Mouse (Mus musculus): Measurements from ENCODE around the gene Ube2e1. TPM values are rescaled to one million over a fixed set of nuclear protein-coding genes. Genes with fewer than 3 reads are reported as not detected.
A peak's percentile ranks its signal among the peaks of the same experiment; 100 is the strongest.
"Not testable (repeated sequence)": the region's sequence is repeated elsewhere in the genome, so short reads cannot be mapped to it uniquely, and the experiment has no call there.

Ube2e1 gene
- polyA plus RNA-seq, 1 experiment from 2014 or later: 205 TPM

DNA sequence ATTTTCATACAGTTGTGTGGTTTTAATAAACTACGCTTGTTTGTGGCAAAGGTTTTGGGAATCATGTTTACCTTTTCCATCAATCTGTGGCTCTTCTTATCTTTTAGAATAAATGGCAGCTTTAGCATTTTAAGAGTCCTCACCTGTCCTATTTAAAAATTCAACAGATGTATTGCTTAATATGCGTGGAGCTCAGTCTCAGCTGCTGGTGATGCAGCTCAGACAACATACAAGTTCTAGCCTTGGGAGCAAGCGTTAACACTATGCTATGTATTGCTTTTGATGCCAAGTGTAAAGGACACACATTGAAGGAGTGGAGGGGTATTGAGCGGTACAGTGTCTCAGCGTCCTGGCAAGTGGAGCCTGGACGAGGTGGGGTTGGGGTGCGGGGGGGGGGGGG lies 60.0 kb downstream of the Ube2e1 start:
- Histone ChIP-seq H3K9ac (peak overlapping the region; percentile 81), H3K27me3 (replicated peaks) (no peaks in the 10 kb centered on the region), H3K9me3 (no peaks in the 10 kb centered on the region), H3K4me3 (peak overlapping the region; percentile 65), H3K36me3 (replicated peaks) (peaks cover 19% of the 10 kb centered on the region), H3K4me2 (peak overlapping the region; percentile 77), H3K27ac (peak overlapping the region; percentile 88; the same call in 1 of the 2 replicates), H3K4me1 (peaks cover 25% of the 10 kb centered on the region)
- WGBS: 7% methylated on average over 7 of the region's 7 CpGs
- peak; percentile 15; the same call in 1 of the 2 replicates for ATAC-seq (replicated peaks)

DNA sequence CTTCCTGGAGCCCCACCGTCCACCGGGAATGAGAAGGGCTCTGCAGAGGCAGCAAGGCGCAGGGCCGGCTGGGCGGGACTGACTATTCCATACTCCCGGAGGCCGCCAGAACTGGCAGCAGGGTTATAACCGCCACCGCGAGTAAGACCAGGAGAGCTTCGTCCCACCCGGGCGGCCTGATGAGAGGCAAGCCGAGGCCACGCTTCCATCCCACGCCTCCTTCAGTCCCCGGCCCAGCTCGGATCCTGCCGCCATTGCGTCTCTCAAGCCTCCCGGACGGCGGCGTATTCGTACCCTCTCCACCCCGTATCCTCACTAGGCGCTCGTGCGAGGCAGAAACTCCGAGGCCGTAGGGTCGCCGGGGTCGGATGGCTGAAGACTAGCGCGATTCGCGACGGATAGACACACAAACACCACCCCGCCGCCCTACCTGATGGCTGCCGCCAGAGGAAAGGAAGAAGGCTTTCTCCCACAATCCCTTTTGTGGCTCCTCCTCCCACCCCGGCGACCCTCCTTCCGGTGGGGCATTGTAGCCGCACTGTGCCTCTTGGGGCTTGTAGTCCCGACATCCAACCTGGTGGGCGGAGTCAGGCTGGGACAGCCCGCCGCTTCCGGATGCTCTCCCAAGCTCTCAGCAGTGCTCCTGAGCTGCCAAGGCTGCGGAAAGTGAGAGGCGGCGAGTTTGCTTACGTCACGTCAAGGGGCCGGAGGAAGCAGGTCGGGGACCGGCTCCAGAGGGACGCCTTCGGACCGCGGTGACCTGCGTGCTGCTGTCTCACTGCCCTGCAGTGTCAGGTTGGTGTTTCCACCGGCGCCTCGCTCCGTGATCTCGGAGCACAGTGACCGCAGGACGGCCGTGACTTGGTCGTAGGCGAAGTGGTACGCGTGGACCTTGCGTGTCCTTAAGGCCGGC lies 60.9 kb downstream of the Ube2e1 start, which contains the start of the genes Nkiras1 and Rpl15:
Gene Nkiras1 (plus strand): TSS at position 608 of the 913 bp plus-strand sequence.
Gene Rpl15 (minus strand): TSS at position 863 of the 913 bp plus-strand sequence.
- H3K36me3 ChIP-seq (replicated peaks): peaks cover 17% of the 10 kb centered on the region
- H3K4me2 ChIP-seq: peak within 1 kb of the TSS; percentile 77
- no peaks in the 10 kb centered on the region for H3K27me3 ChIP-seq (replicated peaks)
- H3K4me3 ChIP-seq: peak within 1 kb of the TSS; percentile 65
- H3K27ac ChIP-seq: peak within 1 kb of the TSS; percentile 88
- under 1% methylated on average over 78 of the region's 78 CpGs for WGBS
- H3K4me1 ChIP-seq: peaks cover 25% of the 10 kb centered on the region
- peak within 1 kb of the TSS; percentile 81 for H3K9ac ChIP-seq
- peak; percentile 99 for ATAC-seq (replicated peaks)
- no peaks in the 10 kb centered on the region for H3K9me3 ChIP-seq

DNA sequence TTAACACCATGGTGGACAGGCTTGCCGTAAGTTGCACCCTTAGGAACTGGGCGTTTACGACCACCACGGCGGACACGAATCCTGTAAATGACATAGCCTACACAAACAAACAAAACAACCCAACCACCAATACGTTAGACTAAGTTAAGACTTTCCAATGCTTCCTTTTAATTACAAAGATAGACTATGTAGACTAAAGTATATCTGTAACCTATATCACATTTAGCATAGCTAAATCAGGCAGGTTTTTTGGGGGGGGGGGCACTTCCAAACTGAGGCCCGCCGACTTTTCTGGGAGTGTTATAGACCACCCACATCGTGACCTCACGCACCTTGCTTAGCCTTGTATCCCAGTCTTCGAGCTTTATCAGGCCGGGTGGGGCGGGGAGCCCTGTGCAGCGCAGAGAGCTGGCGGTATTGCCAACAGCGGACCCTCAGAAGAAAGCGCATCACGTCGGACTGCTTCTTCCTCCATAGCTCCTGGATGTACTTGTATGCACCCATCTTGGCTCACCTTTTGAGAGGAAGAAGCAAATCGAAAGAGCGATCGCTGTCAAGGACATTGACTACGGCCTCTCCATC lies 61.6 kb downstream of the Ube2e1 start:
- ATAC-seq (replicated peaks): peak; percentile 10
- H3K9me3 ChIP-seq; H3K27me3 ChIP-seq (replicated peaks): not testable (repeated sequence)
- H3K4me3 ChIP-seq: peak overlapping the region; percentile 65
- peak overlapping the region; percentile 84 for H3K27ac ChIP-seq
- under 1% methylated on average over 24 of the region's 24 CpGs for WGBS
- peaks cover 17% of the 10 kb centered on the region for H3K36me3 ChIP-seq (replicated peaks)
- peaks cover 25% of the 10 kb centered on the region for H3K4me1 ChIP-seq
- peak overlapping the region; percentile 81 for H3K9ac ChIP-seq
- H3K4me2 ChIP-seq: peak overlapping the region; percentile 77

DNA sequence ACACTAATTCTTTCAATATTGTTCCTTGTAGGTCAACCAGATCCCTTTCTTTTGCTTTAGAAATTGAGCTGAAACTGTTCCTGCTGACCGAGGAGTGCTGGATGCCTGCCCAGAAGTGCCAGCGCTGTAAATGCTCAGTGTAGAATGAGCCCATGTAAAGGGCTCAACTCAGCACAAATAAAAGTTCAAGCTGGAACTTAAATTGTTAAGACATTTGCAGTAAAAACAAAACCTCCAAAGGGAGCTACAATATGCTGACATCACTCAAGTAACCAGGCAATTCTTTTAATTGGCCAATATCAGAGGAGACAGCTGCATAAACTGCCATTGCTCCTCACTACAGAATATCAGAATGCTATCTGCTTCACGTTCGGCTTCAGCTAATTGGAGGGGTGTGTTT lies 68.2 kb downstream of the Ube2e1 start:
- H3K27me3 ChIP-seq (replicated peaks): no peaks in the 10 kb centered on the region
- no peak overlapping the region for H3K4me2 ChIP-seq
- peaks cover 19% of the 10 kb centered on the region for H3K36me3 ChIP-seq (replicated peaks)
- ATAC-seq (replicated peaks): no peak
- H3K9ac ChIP-seq: no peak overlapping the region
- peaks cover 6% of the 10 kb centered on the region for H3K4me1 ChIP-seq
- H3K9me3 ChIP-seq: no peaks in the 10 kb centered on the region
- no peak overlapping the region for H3K4me3 ChIP-seq
- no peak overlapping the region for H3K27ac ChIP-seq
- 52% methylated on average over 4 of the region's 4 CpGs for WGBS

DNA sequence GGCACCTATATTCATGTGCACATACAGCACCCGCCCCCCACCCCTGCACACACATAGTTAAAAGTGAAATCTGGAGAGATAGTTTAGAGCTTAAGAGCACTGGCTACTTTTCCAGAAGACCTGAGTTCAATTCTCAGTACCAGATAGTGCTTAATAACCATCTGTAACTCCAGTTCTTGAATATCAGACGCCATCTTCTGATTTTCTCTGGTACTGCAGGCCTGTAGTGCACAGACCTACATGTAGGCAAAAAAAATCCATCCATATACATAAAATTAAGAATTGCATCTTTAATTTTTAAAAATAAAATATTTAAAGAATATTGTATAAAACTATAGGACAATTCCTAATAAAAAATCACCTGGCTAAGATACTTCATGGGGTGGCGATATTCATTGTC lies 70.5 kb downstream of the Ube2e1 start:
- Histone ChIP-seq H3K36me3 (replicated peaks) (0 out of 2 replicates have a peak, but pooled peaks cover 4% of the 10 kb centered on the region), H3K4me3 (no peak overlapping the region), H3K9ac (no peak overlapping the region), H3K9me3 (no peaks in the 10 kb centered on the region), H3K27me3 (replicated peaks) (no peaks in the 10 kb centered on the region), H3K4me1 (no peaks in the 10 kb centered on the region), H3K4me2 (no peak overlapping the region), H3K27ac (no peak overlapping the region)
- no peak for ATAC-seq (replicated peaks)
- WGBS: 89% methylated on average over 3 of the region's 3 CpGs

DNA sequence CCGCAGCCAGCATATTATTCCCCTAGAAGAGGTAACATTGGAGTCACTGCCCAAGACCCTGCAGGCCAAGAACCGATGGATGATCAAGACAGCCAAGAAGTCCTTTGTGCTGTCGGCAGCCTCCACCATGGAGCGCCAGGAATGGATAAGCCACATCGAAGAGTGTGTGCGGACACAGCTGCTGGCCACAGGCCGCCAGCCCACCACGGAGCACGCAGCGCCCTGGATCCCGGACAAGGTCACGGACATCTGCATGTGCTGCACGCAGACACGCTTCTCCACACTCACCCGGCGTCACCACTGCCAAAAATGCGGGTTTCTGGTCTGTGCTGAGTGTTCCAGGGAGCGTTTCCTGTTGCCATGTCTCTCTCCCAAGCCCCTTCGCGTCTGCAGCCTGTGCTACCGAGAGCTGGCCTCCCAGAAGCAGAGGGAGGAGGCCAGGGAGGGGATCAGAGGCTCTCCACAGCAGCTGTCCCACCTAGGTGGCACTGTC lies 89.0 kb downstream of the Ube2e1 start:
- Histone ChIP-seq H3K27ac (no peak overlapping the region), H3K9ac (no peak overlapping the region), H3K9me3 (no peaks in the 10 kb centered on the region), H3K4me2 (no peak overlapping the region), H3K27me3 (replicated peaks) (no peaks in the 10 kb centered on the region), H3K36me3 (replicated peaks) (no peaks in the 10 kb centered on the region), H3K4me1 (0 out of 2 replicates have a peak, but pooled peaks cover 2% of the 10 kb centered on the region), H3K4me3 (no peak overlapping the region)
- WGBS: 85% methylated on average over 21 of the region's 21 CpGs
- ATAC-seq (replicated peaks): no peak

DNA sequence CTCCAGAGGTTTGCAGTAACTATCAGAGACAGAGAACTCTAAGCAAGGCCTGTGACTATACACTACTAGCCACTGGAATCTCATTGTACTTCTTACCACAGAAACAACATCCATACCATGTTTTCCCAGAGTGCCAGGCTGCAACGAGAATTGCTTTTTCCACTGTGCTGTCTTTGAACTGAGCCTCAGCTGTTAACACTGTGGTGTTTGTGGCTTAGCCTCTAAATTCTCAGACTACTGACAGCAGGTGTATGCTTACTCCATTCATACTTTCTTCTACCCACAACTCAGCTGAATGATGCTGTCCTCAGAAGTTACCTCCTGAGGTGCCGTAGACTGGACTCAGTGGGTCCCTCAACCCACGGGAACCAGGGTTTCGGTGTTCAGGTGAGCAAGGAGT lies 89.9 kb downstream of the Ube2e1 start:
- ATAC-seq (replicated peaks): no peak
- 84% methylated on average over 4 of the region's 4 CpGs for WGBS

DNA sequence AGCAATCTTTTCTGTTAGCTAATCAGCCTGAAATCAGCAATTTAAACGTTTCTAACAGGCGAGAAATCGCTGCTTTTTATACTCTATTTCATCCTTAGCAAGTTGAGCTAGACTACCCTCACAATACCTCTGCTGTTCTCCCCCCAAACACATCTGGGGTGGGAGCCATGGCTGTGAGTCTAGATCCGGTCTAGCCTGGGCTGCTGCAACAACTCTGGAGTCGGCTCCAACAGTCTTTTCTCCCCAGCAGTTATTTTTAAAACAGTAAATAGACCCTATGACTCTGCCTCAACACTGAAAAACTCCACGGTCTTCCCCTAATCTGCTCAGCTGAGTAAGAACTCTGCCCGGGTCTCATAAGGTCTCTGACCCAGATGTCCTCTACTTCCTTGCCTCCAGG lies 91.5 kb downstream of the Ube2e1 start:
- no peak overlapping the region for H3K9ac ChIP-seq
- no peaks in the 10 kb centered on the region for H3K27me3 ChIP-seq (replicated peaks)
- H3K36me3 ChIP-seq (replicated peaks): no peaks in the 10 kb centered on the region
- ATAC-seq (replicated peaks): no peak
- 0 out of 2 replicates have a peak, but pooled peaks cover 2% of the 10 kb centered on the region for H3K4me1 ChIP-seq
- no peak overlapping the region for H3K4me3 ChIP-seq
- WGBS: 76% methylated on average over 7 of the region's 7 CpGs
- no peak overlapping the region for H3K27ac ChIP-seq
- no peak overlapping the region for H3K4me2 ChIP-seq
- H3K9me3 ChIP-seq: no peaks in the 10 kb centered on the region

More for the DNA sequence above, 89.9 kb downstream of the Ube2e1 start:
- Histone ChIP-seq H3K9ac (no peak overlapping the region), H3K27me3 (replicated peaks) (no peaks in the 10 kb centered on the region), H3K4me2 (no peak overlapping the region), H3K9me3 (no peaks in the 10 kb centered on the region), H3K4me1 (0 out of 2 replicates have a peak, but pooled peaks cover 2% of the 10 kb centered on the region), H3K36me3 (replicated peaks) (no peaks in the 10 kb centered on the region), H3K4me3 (no peak overlapping the region), H3K27ac (no peak overlapping the region)

DNA sequence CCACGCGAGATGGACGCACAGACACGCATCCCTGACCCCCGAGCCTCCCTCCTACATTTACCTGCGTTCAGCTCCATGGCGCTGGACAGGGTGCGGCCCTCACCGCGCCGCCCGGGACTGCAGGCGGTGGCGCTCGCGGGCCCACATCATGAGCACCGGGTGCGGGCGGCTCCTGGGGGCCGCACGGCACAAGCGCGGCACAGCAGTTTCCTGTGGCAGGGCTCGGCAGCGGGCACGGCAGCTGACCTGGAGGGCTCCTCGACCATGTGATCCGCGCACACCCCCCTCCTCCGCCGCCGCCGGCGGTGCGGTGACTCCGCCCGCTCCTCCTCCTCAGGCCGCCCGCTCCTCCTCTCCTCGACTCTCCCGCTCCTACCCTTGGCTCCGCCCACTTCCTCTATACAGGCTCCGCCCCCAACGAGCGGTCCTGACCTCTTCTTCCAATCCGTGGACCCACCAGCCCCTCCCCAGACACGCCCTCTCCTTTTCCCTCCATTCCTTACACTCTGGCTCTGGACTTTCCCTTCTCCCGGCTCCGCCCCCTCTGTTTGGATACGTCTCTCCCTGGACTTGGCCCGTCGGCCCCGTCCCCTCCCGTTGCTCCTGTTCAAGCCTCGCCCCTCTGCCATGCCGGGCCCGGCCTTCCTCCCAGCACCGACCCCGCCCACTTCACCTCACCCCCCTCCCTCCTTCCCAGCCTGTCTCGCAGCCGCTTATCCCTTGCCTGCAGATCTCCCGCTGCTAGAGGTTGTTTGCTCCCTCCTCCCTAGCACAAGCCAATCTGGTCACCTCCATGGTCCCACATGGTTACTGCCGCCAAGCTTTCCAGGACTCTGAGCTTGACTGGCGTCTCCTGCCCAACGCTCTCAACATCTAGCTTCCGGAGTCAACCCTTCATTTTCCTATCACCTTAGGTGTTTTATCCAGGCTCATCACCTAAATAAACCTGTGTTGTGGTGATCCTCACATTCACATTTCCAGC lies 92.6 kb downstream of the Ube2e1 start, which contains the start of gene Nr1d2:
Gene Nr1d2 (minus strand): TSS at position 378 of the 982 bp plus-strand sequence.
- Histone ChIP-seq H3K27me3 (replicated peaks) (no peaks in the 10 kb centered on the region), H3K36me3 (replicated peaks) (no peaks in the 10 kb centered on the region), H3K4me2 (peak within 1 kb of the TSS; percentile 79), H3K9me3 (no peaks in the 10 kb centered on the region), H3K4me3 (peak within 1 kb of the TSS; percentile 91), H3K9ac (peak within 1 kb of the TSS; percentile 54), H3K27ac (peak within 1 kb of the TSS; percentile 80), H3K4me1 (0 out of 2 replicates have a peak, but pooled peaks cover 2% of the 10 kb centered on the region)
- peak; percentile 92 for ATAC-seq (replicated peaks)
- 1% methylated on average over 62 of the region's 66 CpGs for WGBS

DNA sequence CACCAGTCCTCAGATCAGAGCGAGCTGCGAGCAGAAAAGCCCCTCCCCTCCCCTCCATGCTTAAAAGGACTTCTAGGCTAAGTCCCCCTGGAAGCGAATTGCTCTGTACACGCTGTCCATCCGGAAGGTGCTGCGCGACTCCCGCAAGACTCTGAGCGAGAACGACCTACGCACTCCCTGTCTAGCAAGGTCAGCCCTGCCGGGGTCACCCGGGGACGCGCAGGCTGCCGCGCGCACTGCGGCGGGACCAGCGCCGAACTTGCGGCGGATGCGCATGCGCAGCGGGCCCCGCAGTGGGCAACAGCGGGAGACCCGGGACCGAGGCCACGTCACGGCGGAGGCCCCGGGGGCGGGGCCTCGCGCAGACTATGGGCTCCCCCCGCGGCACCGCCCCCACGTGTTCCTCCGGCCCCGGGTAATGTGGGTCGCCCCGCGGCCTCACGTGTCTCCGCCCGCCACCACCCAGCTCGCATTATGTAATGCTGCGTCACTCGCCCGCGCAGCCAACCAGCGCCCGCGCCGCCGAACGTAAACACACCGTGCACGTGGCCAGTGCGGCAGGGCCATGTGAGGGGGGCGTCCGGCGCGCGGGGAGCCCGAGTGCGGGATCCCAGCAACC lies 93.4 kb downstream of the Ube2e1 start:
- Histone ChIP-seq H3K27me3 (replicated peaks) (no peaks in the 10 kb centered on the region), H3K4me1 (0 out of 2 replicates have a peak, but pooled peaks cover 2% of the 10 kb centered on the region), H3K9me3 (no peaks in the 10 kb centered on the region), H3K36me3 (replicated peaks) (no peaks in the 10 kb centered on the region), H3K4me2 (peak overlapping the region; percentile 79), H3K9ac (peak overlapping the region; percentile 54), H3K27ac (peak overlapping the region; percentile 80), H3K4me3 (peak overlapping the region; percentile 91)
- peak; percentile 98 for ATAC-seq (replicated peaks)
- under 1% methylated on average over 62 of the region's 71 CpGs for WGBS

DNA sequence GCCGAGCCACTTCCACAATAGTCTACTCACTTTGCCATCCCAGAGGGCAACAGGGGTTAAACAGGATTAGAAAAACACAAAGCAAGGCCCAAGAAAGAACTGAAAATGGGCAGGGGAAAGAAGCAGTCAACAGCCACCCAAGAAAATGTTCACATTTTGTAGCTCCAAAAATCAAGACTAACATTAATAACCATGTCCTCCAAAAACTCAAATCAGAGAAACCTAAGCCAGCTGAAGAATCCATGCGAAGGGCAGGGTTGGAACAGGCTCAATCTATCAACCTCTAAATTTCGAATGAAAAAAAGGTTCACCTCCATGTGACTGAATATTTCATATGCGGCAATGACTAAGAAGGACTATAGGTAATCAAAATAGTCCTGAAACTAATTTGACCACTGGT lies 94.3 kb downstream of the Ube2e1 start:
- peak overlapping the region; percentile 79 for H3K4me2 ChIP-seq
- WGBS: 51% methylated on average over 4 of the region's 4 CpGs
- H3K9ac ChIP-seq: no peak overlapping the region

More for the DNA sequence above, 94.3 kb downstream of the Ube2e1 start:
- Histone ChIP-seq H3K27ac (no peak overlapping the region), H3K27me3 (replicated peaks) (no peaks in the 10 kb centered on the region), H3K4me3 (no peak overlapping the region; the same call in 1 of the 2 replicates), H3K9me3 (no peaks in the 10 kb centered on the region), H3K36me3 (replicated peaks) (no peaks in the 10 kb centered on the region), H3K4me1 (0 out of 2 replicates have a peak, but pooled peaks cover 2% of the 10 kb centered on the region)
- no peak for ATAC-seq (replicated peaks)
